Mouse (Mus musculus) ES-E14 (cell line): ENCODE data around the gene Cryba4. TPM values are rescaled to one million over a fixed set of nuclear protein-coding genes. Genes with fewer than 3 reads are reported as not detected.

Experiments used
- DNase-seq: peaks from one replicate; pipeline ENCODE4 v3.0.0-alpha.2; 2013; ENCODE audit warnings: low read depth, low spot score
- H3K27ac ChIP-seq: 2 replicates; pipeline ENCODE4 v1.5.1; 2012; ENCODE audit warnings: low read depth, mild to moderate bottlenecking, low read length, moderate library complexity, mixed read lengths; ENCODE audit not compliant: poor library complexity, insufficient read depth, severe bottlenecking
- H3K36me3 ChIP-seq: 2 replicates; pipeline ENCODE4 v1.6.1; 2012; ENCODE audit warnings: mild to moderate bottlenecking, low read length, moderate library complexity, mixed read lengths; ENCODE audit not compliant: control insufficient read depth, poor library complexity, insufficient read depth, severe bottlenecking
- H3K4me1 ChIP-seq, 2 experiments: fragments of 150-350 bp in 1 of 2; sonication (generic) in 1 of 2; 2 replicates each; pipeline ENCODE4 v1.6.1; 2012; ENCODE audit warnings: low read length in 2 of 2, mild to moderate bottlenecking in 1 of 2, mixed read lengths in 1 of 2; ENCODE audit not compliant: control insufficient read depth in 2 of 2, insufficient read depth in 2 of 2, poor library complexity in 1 of 2
- H3K4me3 ChIP-seq, 2 experiments: fragments of 150-350 bp in 1 of 2; sonication (generic) in 1 of 2; 2 replicates each; pipeline ENCODE4 v1.5.1; 2012; ENCODE audit warnings: low read length in 2 of 2, low read depth in 1 of 2, mild to moderate bottlenecking in 1 of 2, mixed read lengths in 1 of 2; ENCODE audit not compliant: insufficient read depth in 1 of 2, poor library complexity in 1 of 2, severe bottlenecking in 1 of 2
- H3K9ac ChIP-seq: 2 replicates; pipeline ENCODE4 v1.6.1; 2012; ENCODE audit warnings: low read depth, mild to moderate bottlenecking, low read length, mixed read lengths; ENCODE audit not compliant: poor library complexity, insufficient read depth, severe bottlenecking
- H3K9me3 ChIP-seq: fragments of 150-350 bp; sonication (generic); 2 replicates; pipeline ENCODE4 v1.6.1; 2012; ENCODE audit warnings: low read depth, mild to moderate bottlenecking, low read length; ENCODE audit not compliant: control insufficient read depth, insufficient read depth
- CHD2 ChIP-seq: IDR thresholded peaks from 2 replicates; pipeline ENCODE4 v1.6.1; 2014; ENCODE audit warnings: mild to moderate bottlenecking, low read depth, low read length, inconsistent platforms
- HCFC1 ChIP-seq: IDR thresholded peaks from 2 replicates; pipeline ENCODE4 v1.6.1; 2012; ENCODE audit warnings: low read length, inconsistent platforms, borderline replicate concordance; ENCODE audit not compliant: insufficient read depth
- MAFK ChIP-seq: IDR thresholded peaks from 2 replicates; pipeline ENCODE4 v1.6.1; 2014; ENCODE audit warnings: mild to moderate bottlenecking, low read depth, low read length, inconsistent platforms; ENCODE audit not compliant: insufficient read depth
- ZC3H11A ChIP-seq: IDR thresholded peaks from 2 replicates; pipeline ENCODE4 v1.6.1; 2012; ENCODE audit warnings: low read depth, mild to moderate bottlenecking, inconsistent platforms, low read length, borderline replicate concordance
- ZNF384 ChIP-seq: IDR thresholded peaks from 2 replicates; pipeline ENCODE4 v1.6.1; 2012; ENCODE audit warnings: low read depth, low read length, inconsistent platforms
- in situ Hi-C, 2 experiments: fragments of 600-800 bp; cut with MboI; formaldehyde crosslinking; loops; one replicate each; pipeline ENCODE4 v1.15.1; 2025; ENCODE audit warnings: low sequenced_read_pairs in 2 of 2, inconsistent platforms in 1 of 2; ENCODE audit not compliant: unreplicated experiment in 2 of 2
- total RNA-seq: library from RNA; depleted of rRNA; stranded (reverse); fragments of 300-350 nt; gene quantifications from 2 replicates; pipeline ENCODE4 v1.2.3, GENCODE M21; 2012

Cryba4 gene
- total RNA-seq, 1 experiment: 0.31 TPM

- no peak overlapping the region; the same call in 1 of the 2 replicates for H3K9ac ChIP-seq
Measured at GRCm38 (mm10) chr5:112284203-112284582, 31.9 kb upstream of the Cryba4 start.

DNA sequence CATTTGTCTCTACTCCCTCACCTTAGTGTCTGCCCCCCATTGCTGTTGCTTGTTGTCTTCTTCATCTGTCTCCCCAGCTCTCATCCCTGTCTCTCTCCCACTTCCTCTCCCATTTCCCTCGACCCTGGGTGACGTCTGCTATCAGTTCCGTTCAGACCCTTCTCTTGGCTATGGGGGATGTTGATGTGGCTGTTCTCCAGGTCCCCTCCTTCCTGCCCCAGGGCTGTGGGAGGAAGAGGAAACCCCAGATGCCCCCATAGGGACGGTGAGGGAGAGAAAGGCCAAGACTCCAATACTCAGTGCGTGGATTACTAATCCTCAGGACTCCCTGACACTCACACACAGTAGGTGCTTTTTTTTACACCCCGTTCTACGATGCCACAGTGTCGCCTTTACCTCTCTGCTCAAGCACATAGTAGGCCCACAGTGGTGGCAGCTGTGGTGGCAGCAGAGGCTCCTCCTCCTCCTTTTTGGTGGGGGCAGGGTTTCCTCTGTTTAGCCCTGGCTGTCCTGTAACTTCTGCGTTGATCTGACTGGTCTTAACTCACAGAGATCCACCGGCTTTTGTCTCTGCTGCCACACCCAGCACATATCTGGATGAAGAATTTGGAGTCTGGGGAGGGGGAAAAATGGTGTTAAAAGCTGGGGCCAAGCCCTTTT, 31.4 kb upstream of the Cryba4 start:
- Histone ChIP-seq H3K9ac (0 out of 2 replicates have a peak overlapping the region, but pooled peaks have one; percentile 25), H3K27ac (no peak overlapping the region; the same call in 1 of the 2 replicates), H3K9me3 (no peaks in the 10 kb centered on the region), H3K4me1 (peaks cover 12 to 59% of the 10 kb centered on the region in 2 experiments), H3K36me3 (no peaks in the 10 kb centered on the region; the same call in 1 of the 2 replicates), H3K4me3 (no peak overlapping the region)
- DNase-seq: no peak
- TF ChIP-seq ZC3H11A (no peak), CHD2 (no peak), HCFC1 (no peak), MAFK (no peak), ZNF384 (no peak)
- in situ Hi-C loops: no loop called here

More at GRCm38 (mm10) chr5:112284203-112284582, 31.9 kb upstream of the Cryba4 start:
- Histone ChIP-seq H3K4me1 (peaks cover 12 to 56% of the 10 kb centered on the region in 2 experiments), H3K36me3 (no peaks in the 10 kb centered on the region; the same call in 1 of the 2 replicates), H3K27ac (peak overlapping the region; percentile 57), H3K4me3 (no peak overlapping the region; a peak in 1 of 4 replicates), H3K9me3 (no peaks in the 10 kb centered on the region)
- in situ Hi-C loops: no loop called here
- no peak for DNase-seq
- TF ChIP-seq HCFC1 (no peak), ZC3H11A (no peak), ZNF384 (no peak), CHD2 (no peak), MAFK (no peak)

DNA sequence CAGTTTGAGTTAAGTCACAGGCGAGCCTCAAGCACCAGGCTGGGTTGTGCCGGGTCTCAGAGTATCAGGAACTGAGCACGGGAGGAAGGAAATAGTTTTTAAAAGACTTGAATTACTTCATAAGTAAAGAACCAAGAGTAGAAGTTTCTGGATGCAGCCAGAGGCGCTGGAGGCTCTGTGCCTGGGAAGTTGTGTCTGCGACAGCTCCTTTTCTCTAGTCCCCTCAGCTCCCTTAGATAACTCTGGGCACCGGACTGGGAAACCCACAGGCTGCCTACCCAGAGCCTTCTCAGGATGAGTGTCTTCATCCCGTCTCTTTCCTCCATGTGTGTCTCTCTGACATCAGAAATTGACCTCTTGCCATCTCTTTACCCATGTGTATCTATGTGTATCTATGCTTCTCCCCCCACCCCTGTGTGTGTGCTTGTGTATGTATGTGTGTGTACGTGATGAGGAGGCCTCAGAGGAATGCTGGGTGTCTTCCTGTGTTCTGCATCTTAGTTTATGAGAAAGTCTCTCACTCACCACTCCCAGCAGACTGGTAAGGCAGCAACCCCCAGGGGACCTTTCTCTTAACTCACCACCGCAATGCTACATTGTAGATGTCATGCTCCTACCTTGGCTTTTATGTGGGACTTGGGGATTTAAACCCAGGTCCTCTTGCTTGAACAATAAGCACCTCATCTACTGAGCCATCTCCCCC, 30.6 kb upstream of the Cryba4 start:
- TF ChIP-seq HCFC1 (no peak), ZNF384 (no peak), CHD2 (no peak), MAFK (no peak), ZC3H11A (no peak)
- Histone ChIP-seq H3K36me3 (no peaks in the 10 kb centered on the region; the same call in 1 of the 2 replicates), H3K27ac (no peak overlapping the region), H3K4me3 (no peak overlapping the region), H3K4me1 (peaks cover 12 to 52% of the 10 kb centered on the region in 2 experiments), H3K9ac (no peak overlapping the region), H3K9me3 (no peaks in the 10 kb centered on the region)
- DNase-seq: no peak
- in situ Hi-C loops: no loop called here

DNA sequence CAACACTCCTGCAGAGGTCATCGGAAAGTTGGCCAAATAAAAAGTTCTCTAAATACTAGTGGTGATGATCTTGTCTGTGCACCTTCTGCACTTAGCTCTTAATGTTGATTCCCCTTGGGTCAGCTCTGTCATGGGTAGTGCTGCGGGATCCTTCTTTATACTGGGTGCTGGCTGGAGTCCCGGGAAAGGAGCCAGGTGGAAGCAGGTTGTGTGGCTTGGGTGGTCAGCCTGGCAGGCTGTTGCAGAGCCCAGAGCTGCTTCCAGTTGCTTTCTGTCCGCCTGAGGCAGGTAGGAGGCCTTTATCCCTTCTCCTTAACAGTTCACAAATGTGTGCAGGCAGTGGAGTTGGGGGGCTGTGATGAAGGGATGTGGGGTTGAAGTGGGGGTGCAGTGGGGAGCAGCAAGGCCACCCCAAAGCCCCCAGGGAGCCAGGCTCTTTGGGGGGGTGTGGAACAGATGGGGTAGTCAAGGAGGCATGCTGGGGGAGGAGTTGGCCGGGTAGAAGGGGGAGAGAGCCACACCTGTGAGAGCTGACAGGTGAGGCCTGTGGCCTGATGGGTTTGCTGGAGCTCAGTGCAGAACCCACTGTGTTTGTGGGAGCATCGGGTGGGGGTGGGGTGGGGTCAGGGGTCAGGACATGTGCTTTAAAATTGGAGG, 29.9 kb upstream of the Cryba4 start:
- H3K9me3 ChIP-seq: no peaks in the 10 kb centered on the region
- H3K9ac ChIP-seq: peak overlapping the region; percentile 10; the same call in 1 of the 2 replicates
- no peaks in the 10 kb centered on the region; the same call in 1 of the 2 replicates for H3K36me3 ChIP-seq
- H3K4me3 ChIP-seq: no peak overlapping the region
- H3K27ac ChIP-seq: no peak overlapping the region
- no peak for TF ChIP-seq ZC3H11A
- in situ Hi-C loops: no loop called here
- peaks cover 16 to 48% of the 10 kb centered on the region in 2 experiments for H3K4me1 ChIP-seq
- no peak for DNase-seq
